Mouse (Mus musculus) embryo, embryonic 10.5 days (tissue): ENCODE measurements at regions not wholly inside any gene's neighbourhood (a gene's known extent, or its start where the extent isn't known, plus 50 kb on each side); places are given as distances from the start of the nearest gene placed in this dataset.

ENCODE experiments used
- DNase-seq: peaks from one replicate; pipeline ENCODE4 v3.0.0-alpha.2; 2015; ENCODE audit warnings: low spot score

- no peak for DNase-seq
These were observed 138.2 kb upstream of the 4931429L15Rik start for GRCm38 (mm10) chr9:46457945-46458344.

GRCm38 (mm10) chr9:46454807-46455610 is 135.2 kb upstream of the 4931429L15Rik start:
- peak; percentile 20 for DNase-seq

DNA sequence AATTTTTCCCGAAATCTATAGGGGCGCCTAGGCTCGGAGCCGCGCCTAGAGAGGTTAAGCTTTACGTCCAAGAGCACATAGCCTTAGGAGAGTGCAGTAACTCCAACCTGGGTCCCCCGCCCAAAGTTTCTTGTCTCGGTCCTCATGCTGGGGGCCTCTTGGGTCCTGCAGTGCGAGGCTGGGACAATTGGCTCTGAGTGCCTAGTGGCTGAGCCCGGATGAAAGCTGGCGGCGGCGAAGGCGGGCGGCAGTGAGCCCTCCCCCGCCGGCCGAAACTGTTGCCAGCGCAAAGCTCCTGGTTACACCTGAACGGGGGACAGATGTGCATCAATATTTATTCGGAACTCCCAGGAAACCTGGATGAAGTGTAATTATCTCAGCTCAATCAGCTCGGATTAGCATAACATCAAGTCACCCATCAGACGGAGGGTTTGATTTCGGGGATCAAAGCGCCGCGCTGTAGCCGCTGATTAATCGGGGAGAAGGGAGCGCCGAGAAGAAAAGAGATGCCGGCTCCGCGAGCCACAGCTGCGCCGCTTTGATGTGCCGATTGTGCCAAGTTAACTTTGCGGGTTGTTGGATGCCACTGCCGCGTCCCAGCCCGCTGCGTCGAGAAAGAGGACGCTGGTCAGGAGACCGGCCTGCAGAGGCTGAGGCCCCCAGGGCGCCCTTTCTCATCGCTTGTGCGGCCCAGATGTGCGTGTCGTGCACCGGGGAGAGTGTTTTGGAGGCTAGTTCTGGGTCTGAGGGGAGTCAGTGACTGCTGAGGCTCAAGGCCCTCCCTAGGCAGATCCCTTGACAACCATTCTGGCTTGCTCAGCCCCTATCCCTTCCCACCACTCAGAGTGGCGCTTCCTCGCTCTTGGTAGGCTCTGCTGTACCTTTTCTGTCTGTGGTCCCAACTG is 123.7 kb upstream of the 4931429L15Rik start:
- peak; percentile 72 for DNase-seq

DNA sequence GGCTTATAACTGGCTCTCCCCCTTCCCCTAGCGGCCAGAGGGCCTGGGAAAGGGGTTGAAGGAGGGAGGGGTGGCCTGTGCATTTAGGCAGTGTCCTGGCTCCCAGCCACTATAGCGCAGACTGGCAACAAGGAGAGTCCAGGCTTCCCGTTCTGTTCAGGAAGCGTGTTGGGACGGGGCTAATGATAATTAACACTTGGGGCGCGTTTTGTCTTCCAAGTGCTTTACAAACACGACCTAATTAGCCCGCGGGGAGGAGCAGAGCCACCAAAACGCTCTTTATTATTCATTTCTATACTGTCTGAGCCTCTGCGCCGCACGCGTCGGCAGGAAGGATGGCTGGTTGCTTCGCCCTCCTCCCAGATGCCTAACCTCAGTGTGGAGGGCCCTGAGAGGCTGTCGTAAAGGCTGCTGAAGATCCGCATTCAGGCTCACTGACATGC is 123.0 kb upstream of the 4931429L15Rik start:
- DNase-seq: peak; percentile 61

- no peak for DNase-seq
These were observed 120.4 kb upstream of the 4931429L15Rik start for GRCm38 (mm10) chr9:46440226-46440625.

- no peak for DNase-seq
These were observed 114.9 kb upstream of the 4931429L15Rik start for GRCm38 (mm10) chr9:46434700-46435099.

GRCm38 (mm10) chr9:46433716-46434115 is 113.9 kb upstream of the 4931429L15Rik start:
- DNase-seq: no peak

- no peak for DNase-seq
These were observed 111.3 kb upstream of the 4931429L15Rik start for GRCm38 (mm10) chr9:46431053-46431452.

DNA sequence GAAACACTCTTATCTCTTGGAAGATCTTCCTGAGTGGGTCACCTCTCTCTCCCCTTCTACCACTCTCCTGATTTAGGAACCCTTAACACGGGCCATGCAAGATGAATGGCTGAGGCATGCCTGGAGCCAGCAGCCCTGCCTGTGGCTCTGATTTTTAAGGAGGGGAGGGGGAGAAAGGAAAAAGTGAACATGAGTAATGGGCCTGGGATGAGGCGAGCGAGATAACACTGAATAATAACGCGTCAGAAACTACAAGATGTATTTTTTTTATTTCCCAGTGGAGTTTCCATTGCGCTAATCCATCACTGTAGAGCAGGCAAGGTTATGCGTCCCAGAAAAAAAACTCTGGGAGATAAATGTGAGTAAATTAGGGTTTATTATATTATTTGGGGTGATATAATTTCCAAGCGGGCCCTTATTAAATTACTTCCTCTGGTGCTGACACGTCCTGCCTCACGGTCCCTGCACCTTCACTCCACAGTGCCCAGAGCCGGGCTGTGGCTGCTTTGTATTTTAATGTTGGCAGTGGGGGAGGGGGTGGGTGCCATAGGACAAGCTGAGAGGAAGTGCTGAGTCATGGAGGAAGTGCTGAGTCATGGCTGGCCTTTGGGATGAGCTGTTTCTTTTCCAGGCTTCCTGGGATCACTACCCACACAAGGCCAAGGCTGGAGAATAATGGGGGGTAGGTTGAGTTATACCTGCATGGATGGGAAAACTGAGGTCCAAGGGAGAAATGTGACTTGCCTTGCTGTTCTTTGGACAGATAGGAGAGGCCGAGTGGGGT is 103.6 kb upstream of the 4931429L15Rik start:
- peak; percentile 36 for DNase-seq

GRCm38 (mm10) chr9:46421688-46422274 is 102.0 kb upstream of the 4931429L15Rik start:
- no peak for DNase-seq

DNA sequence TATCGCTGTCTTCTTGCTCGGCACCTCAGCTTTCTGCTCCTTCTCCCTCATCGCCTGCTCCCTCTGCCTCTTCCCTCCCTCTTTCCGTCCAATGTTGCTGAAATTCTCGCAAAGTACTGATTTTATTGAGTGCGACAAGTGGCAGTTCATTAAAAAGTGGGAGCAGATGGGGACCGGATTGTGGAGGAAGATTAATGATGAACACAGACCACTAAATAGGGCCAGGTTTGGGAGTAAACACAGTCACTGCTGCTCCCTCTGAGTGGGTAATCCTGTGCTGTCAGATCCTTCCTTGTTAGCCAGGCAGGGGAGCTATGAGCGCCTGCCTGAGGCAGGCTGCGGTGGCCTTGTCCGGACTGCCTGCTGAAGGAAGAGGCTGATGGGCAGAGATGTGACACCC is 91.9 kb upstream of the 4931429L15Rik start:
- DNase-seq: no peak

DNA sequence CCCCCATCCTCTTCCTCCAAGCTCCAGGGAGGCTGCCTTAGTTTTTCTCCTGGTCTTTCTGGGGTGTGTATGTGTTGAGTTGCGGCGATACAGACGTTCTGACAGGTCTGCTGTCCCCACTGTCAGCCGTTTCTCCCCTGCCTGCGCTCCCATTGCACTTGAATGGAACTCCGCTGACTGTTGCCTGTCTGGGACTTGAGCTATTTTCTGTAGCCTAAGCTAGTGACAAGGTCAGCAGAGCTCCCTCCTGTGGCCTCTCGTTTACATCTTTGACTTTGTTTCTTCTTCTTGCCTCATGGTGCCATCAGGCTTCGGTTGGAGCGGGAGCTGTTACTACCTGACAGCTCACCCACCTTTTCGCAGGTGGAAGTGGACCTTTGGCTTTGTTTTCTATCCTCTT is 89.0 kb upstream of the 4931429L15Rik start:
- DNase-seq: no peak

GRCm38 (mm10) chr9:46406606-46407005 is 86.8 kb upstream of the 4931429L15Rik start:
- no peak for DNase-seq

DNA sequence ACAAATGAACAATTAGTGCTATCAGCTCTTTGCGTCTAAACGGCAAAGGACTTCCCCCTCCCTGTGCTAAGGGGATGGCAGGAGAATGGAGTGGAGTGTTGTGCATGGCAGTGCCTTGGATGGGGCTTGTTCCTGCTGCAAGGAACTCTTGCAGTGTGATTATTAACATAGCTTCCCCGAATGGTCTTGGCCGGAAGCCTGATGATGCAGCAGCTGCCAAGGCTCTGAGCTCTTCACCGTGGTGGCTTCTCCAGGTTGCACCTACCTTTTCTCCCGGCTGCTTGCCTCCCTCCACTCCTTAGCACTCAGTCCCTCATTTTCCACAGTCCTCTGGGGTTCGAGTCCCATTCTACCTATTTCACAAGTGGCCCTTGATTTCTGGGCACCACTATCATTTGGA is 76.8 kb upstream of the 4931429L15Rik start:
- DNase-seq: no peak

DNA sequence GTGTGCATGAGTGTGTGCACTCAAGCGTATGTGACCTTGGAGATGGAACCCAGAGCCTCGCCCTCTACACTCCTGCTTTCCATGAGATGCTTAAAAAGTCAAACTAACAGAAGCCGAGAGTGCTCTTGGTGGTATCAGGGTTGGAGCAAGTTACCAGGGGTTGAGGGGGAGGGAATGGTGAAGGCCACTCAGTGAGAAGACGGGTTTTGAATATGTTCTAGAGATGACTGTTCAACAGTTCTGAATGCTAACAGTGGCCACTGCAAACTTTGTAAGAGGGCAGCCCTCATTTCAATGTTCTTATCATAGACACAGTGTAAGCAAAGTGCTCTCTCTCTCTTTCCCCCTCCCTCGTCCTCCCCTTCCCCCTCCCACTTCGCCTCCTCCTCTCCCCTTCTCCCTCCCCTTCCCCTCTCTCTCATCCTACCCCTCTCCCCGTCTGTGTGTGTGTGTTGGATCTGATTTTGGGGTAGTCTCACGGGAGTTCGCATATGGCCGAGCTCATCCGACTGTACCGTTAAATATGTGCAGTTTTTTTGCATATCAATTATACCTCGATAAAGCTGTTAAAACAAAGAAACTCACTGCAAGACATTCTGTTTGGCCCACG is 75.5 kb upstream of the 4931429L15Rik start:
- no peak for DNase-seq

- no peak for DNase-seq
These were observed 74.5 kb upstream of the 4931429L15Rik start for GRCm38 (mm10) chr9:46394239-46394638.

- peak; percentile 48 for DNase-seq
These were observed 73.0 kb upstream of the 4931429L15Rik start for GRCm38 (mm10) chr9:46392641-46393321.

DNA sequence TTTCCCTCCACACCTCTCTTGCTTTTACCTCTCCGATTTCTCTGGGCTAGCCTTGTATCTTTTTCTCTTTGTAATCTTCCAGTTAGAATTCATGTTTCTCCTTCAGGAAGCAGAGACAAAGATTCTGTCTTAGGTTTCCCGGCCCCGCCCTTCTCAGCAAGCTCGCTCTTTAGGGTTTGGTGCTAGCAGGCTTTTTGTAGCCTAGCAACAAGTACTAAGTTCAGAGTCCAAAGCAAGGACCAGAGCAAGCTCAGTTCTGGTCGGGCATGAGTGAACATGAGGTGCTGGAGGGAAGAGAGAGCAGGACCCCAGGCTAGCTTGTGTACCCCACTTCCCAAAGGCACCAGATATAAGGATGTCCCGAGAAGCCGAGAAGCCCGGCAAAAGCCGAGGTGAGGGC is 70.0 kb upstream of the 4931429L15Rik start:
- peak; percentile 75 for DNase-seq

DNA sequence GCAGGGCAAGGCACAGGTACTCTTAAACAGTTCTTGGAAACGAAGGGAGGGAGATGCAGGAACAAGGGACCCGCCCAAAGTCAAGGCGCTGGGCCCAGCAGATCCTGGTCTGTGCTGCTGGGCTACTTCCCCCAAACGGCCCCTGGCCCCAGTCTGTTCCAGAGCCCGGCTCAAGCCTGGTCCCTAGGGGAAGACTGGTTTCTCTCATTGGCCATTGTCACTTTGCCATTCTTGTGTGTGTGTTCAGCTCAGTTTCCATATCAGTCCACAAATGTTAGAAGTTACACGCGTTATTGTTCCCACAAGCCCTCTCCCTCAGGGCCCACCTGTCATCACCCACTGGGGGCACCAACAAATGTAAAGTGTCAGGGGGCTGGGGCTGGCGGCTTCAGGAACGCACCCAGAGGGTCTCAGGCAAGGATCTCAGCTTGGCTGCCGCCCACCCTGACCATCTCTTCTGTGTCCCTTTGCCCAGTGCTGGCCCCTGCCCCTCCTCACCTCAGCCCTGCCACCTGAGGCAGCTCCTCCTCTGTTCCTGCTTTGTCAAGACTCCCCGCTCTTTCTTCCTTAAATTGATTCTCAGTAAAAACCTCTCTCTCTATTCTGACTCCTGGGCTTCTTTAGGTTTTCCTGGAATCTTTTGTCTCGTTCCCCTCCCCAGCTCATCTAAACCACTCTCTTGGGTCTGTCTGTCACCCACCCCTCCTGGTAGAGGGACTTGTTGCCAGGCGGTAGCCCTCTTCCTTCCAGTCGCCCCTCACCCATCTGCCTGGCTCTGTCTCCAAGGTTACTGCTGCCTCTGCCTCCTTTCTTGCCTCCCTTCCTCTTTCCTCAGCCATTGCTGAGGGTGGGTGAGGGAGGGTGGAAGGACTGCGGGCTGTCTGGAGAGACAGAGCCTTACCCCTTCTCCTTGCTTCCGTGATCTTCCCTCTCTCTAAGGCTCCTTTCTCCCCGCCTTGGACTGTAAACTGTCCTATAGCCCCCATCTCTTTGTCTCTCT is 69.2 kb upstream of the 4931429L15Rik start:
- DNase-seq: peak; percentile 73
